Mouse (Mus musculus): ENCODE measurements at regions not wholly inside any gene's neighbourhood (a gene's known extent, or its start where the extent isn't known, plus 50 kb on each side); places are given as distances from the start of the nearest gene placed in this dataset.

GRCm38 (mm10) chr14:37284391-37284790 is 149.3 kb upstream of the Ghitm start:
- Histone ChIP-seq H3K36me3 (no peaks in the 10 kb centered on the region), H3K9ac (no peak overlapping the region), H3K27ac (replicated peaks) (no peak overlapping the region), H3K4me3 (no peak overlapping the region), H3K27me3 (no peaks in the 10 kb centered on the region), H3K4me1 (replicated peaks) (peaks cover 4% of the 10 kb centered on the region; the same call in 1 of the 2 replicates), H3K9me3 (no peaks in the 10 kb centered on the region), H3K4me2 (no peak overlapping the region)
- WGBS, result 54% methylated on average over 5 of the region's 5 CpGs
- no peak for ATAC-seq (ENCODE audit: low FRiP score, low read depth)

DNA sequence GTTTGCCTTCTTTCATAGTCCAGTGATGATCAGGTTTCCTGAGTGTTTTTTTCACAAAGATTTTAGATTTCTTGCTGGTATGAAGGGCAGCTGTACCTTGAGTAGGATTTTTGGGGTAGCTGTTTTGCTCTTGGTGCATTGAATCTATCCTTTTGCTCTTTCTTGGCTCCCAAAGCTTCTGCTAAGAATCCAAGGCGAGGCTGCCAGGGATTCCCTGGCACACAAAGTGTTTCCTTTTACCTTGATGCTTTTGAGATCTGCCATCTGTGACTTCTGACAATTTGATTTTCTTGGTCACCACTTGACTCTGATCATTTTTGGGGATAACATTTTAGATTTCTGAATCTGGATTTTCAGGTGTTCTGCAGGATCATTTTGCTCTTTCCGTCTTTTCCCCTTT is 144.3 kb upstream of the Ghitm start:
- no peaks in the 10 kb centered on the region for H3K27me3 ChIP-seq
- no peaks in the 10 kb centered on the region for H3K36me3 ChIP-seq
- no peaks in the 10 kb centered on the region for H3K4me1 ChIP-seq (replicated peaks)
- H3K9ac ChIP-seq, result no peak overlapping the region
- H3K27ac ChIP-seq (replicated peaks), result no peak overlapping the region
- H3K9me3 ChIP-seq, result no peaks in the 10 kb centered on the region
- ATAC-seq (ENCODE audit: low FRiP score, low read depth), result no peak
- 90% methylated on average over 2 of the region's 2 CpGs for WGBS
- no peak overlapping the region for H3K4me3 ChIP-seq
- no peak overlapping the region for H3K4me2 ChIP-seq

GRCm38 (mm10) chr14:37276728-37277695 is 141.9 kb upstream of the Ghitm start:
- Histone ChIP-seq H3K36me3 (no peaks in the 10 kb centered on the region), H3K9ac (no peak overlapping the region), H3K9me3 (no peaks in the 10 kb centered on the region), H3K27me3 (no peaks in the 10 kb centered on the region), H3K4me3 (no peak overlapping the region), H3K4me1 (replicated peaks) (no peaks in the 10 kb centered on the region), H3K4me2 (no peak overlapping the region), H3K27ac (replicated peaks) (no peak overlapping the region)
- ATAC-seq (ENCODE audit: low FRiP score, low read depth), result no peak
- 67% methylated on average over 7 of the region's 7 CpGs for WGBS

GRCm38 (mm10) chr14:37272063-37272462 is 137.0 kb upstream of the Ghitm start:
- WGBS, result 58% methylated on average over 2 of the region's 2 CpGs
- H3K4me1 ChIP-seq (replicated peaks), result peaks cover 9% of the 10 kb centered on the region; the same call in 1 of the 2 replicates
- H3K4me2 ChIP-seq, result no peak overlapping the region
- no peak overlapping the region for H3K9ac ChIP-seq
- no peak for ATAC-seq (ENCODE audit: low FRiP score, low read depth)
- no peaks in the 10 kb centered on the region for H3K9me3 ChIP-seq
- H3K27ac ChIP-seq (replicated peaks), result no peak overlapping the region
- no peaks in the 10 kb centered on the region for H3K36me3 ChIP-seq
- no peak overlapping the region for H3K4me3 ChIP-seq
- H3K27me3 ChIP-seq, result no peaks in the 10 kb centered on the region

GRCm38 (mm10) chr14:37271015-37271933 is 136.2 kb upstream of the Ghitm start:
- no peaks in the 10 kb centered on the region for H3K27me3 ChIP-seq
- WGBS, result 11% methylated on average over 6 of the region's 6 CpGs
- no peaks in the 10 kb centered on the region for H3K36me3 ChIP-seq
- peak overlapping the region; percentile 31; the same call in 1 of the 2 replicates for H3K27ac ChIP-seq (replicated peaks)
- no peaks in the 10 kb centered on the region for H3K9me3 ChIP-seq
- no peak overlapping the region for H3K9ac ChIP-seq
- no peak overlapping the region for H3K4me3 ChIP-seq
- peak; percentile 77 for ATAC-seq (ENCODE audit: low FRiP score, low read depth)
- H3K4me2 ChIP-seq, result no peak overlapping the region
- peaks cover 9% of the 10 kb centered on the region; the same call in 1 of the 2 replicates for H3K4me1 ChIP-seq (replicated peaks)

DNA sequence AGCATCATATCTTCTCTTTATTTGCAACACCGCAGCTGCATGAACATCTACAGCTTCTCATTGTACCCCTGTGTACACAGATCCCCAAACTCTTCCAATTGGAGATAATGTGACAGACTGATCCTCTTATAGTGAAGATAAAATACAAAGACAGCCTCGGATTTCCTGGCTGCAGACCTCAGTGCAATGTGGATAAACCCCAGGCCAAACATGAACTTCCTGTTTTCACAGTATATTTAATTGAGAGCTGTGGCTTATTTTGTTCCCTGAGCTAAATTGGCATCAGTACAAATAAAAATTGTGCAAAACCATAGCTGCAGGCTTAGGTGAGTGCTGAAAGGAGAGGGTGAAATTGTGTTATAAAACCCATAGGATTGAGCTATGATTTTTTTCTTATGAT is 134.8 kb upstream of the Ghitm start:
- no peaks in the 10 kb centered on the region for H3K27me3 ChIP-seq
- ATAC-seq (ENCODE audit: low FRiP score, low read depth), result no peak
- H3K4me3 ChIP-seq, result no peak overlapping the region
- H3K9ac ChIP-seq, result no peak overlapping the region
- no peak overlapping the region for H3K27ac ChIP-seq (replicated peaks)
- H3K36me3 ChIP-seq, result no peaks in the 10 kb centered on the region
- H3K9me3 ChIP-seq, result no peaks in the 10 kb centered on the region
- WGBS, result 69% methylated on average over 2 of the region's 2 CpGs
- no peak overlapping the region for H3K4me2 ChIP-seq
- H3K4me1 ChIP-seq (replicated peaks), result peaks cover 9% of the 10 kb centered on the region; the same call in 1 of the 2 replicates

DNA sequence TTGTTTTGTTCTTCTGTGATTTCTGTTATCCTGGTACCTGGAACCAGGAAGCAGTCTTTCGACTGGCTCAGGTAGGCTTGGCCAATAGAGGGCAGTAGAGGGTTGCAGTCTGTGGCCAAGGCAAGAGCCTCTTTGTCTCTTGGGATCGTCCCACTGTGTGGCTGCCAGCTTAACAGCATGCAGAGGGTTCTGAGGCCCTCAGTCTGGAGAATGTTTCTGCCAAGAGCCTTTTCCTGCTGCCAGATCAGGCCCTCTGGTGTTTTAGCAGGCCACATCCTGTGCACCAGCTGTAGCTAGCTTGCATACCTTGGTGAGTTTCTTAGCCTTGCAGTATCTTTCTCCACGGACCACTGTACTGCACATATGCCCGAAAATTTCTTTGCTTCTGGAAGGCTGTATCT is 103.6 kb upstream of the Ghitm start:
- Histone ChIP-seq H3K4me1 (replicated peaks) (no peaks in the 10 kb centered on the region), H3K9me3 (no peaks in the 10 kb centered on the region), H3K27me3 (no peaks in the 10 kb centered on the region), H3K36me3 (no peaks in the 10 kb centered on the region), H3K27ac (replicated peaks) (no peak overlapping the region), H3K4me2 (no peak overlapping the region), H3K9ac (no peak overlapping the region), H3K4me3 (no peak overlapping the region)
- 24% methylated on average over 4 of the region's 4 CpGs for WGBS
- peak; percentile 92 for ATAC-seq (ENCODE audit: low FRiP score, low read depth)

GRCm38 (mm10) chr14:37237191-37237590 is 102.1 kb upstream of the Ghitm start:
- no peaks in the 10 kb centered on the region for H3K4me1 ChIP-seq (replicated peaks)
- WGBS, result 69% methylated on average over 5 of the region's 5 CpGs
- H3K4me3 ChIP-seq, result no peak overlapping the region
- H3K27me3 ChIP-seq, result no peaks in the 10 kb centered on the region
- H3K36me3 ChIP-seq, result no peaks in the 10 kb centered on the region
- no peak for ATAC-seq (ENCODE audit: low FRiP score, low read depth)
- H3K4me2 ChIP-seq, result no peak overlapping the region
- no peak overlapping the region for H3K27ac ChIP-seq (replicated peaks)
- no peak overlapping the region for H3K9ac ChIP-seq
- H3K9me3 ChIP-seq, result no peaks in the 10 kb centered on the region

DNA sequence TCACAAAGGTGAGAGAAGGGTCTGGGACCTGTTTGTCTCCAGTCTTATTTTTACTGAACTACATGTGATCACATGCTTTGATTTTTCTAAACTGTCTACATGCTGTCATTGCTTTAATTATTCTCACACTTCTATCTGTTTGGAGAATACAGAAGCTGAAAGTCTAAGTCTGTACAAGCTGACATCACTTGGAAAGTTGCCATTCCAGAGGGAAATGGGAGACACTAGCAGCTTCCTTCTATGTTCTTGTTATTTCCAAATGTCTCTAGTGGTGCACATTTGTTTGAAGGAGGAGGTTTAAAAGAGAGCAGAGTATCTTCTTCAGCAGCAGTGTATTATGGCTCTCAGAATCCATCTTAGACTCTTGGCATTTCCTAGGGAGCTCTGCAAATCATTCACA is 73.2 kb upstream of the Ghitm start:
- no peaks in the 10 kb centered on the region for H3K36me3 ChIP-seq
- H3K27me3 ChIP-seq, result no peaks in the 10 kb centered on the region
- no peaks in the 10 kb centered on the region for H3K4me1 ChIP-seq (replicated peaks)
- ATAC-seq (ENCODE audit: low FRiP score, low read depth), result no peak
- H3K4me3 ChIP-seq, result no peak overlapping the region
- H3K9ac ChIP-seq, result no peak overlapping the region
- no peak overlapping the region for H3K27ac ChIP-seq (replicated peaks)
- H3K4me2 ChIP-seq, result no peak overlapping the region
- no peaks in the 10 kb centered on the region for H3K9me3 ChIP-seq

DNA sequence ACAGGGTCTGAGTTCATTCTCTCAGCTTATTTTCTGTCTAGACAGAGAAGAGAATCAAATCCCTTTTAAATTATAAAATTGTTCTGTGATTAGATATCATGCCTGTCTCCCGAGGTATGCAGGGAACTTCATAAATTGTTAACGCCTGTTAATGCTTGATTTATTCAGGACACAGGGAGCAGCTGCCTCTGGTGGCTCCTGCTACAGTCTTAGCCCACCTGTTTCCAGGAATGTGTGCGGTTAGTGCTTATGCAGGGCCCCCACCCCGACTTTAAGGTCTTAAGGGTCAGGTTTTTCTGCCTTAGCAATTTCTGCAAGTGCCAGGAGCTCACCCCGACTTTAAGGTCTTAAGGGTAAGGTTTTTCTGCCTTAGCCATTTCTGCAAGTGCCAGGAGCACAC is 54.7 kb upstream of the Ghitm start:
- no peak overlapping the region for H3K4me2 ChIP-seq

More for the DNA sequence above, 54.7 kb upstream of the Ghitm start:
- no peaks in the 10 kb centered on the region for H3K36me3 ChIP-seq
- WGBS, result 70% methylated on average over 5 of the region's 5 CpGs
- no peak overlapping the region for H3K4me3 ChIP-seq
- ATAC-seq (ENCODE audit: low FRiP score, low read depth), result no peak
- H3K27ac ChIP-seq (replicated peaks), result no peak overlapping the region
- H3K9ac ChIP-seq, result no peak overlapping the region
- H3K4me1 ChIP-seq (replicated peaks), result no peaks in the 10 kb centered on the region
- H3K27me3 ChIP-seq, result no peaks in the 10 kb centered on the region
- H3K9me3 ChIP-seq, result no peaks in the 10 kb centered on the region
